Mouse (Mus musculus) liver, embryonic 14.5 days (tissue): ENCODE results near the gene Nudt17.
A peak's percentile ranks its signal among the peaks of the same experiment; 100 is the strongest.
"Not testable (repeated sequence)": the region's sequence is repeated elsewhere in the genome, so short reads cannot be mapped to it uniquely, and the experiment has no call there.

Source experiments
- CTCF ChIP-seq: IDR thresholded peaks from 2 replicates; pipeline ENCODE4 v1.5.1; 2016; ENCODE audit warnings: antibody characterized with exemption, low read depth, control low read depth
- EP300 ChIP-seq: IDR thresholded peaks from 2 replicates; pipeline ENCODE4 v1.6.1; 2016; ENCODE audit warnings: antibody characterized with exemption, low read depth

DNA sequence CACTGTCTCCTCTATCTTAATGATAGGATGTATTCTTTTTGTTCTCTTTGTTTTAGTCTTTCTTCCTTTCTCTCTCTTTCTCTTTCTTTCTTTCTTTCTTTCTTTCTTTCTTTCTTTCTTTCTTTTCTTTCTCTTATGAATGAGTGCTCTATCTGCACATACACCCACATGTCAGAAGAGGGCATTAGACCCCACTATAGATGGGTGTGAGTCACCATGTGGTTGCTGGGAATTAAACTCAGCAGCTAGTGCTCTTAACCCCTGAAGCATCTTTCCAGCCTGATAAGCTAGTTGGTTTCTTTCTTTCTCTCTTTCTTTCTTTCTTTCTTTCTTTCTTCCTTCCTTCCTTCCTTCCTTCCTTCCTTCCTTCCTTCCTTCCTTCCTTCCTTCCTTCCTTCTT, 31.9 kb upstream of the Nudt17 start:
- peak; percentile 21; the same call in 1 of the 2 replicates for TF ChIP-seq CTCF
- TF ChIP-seq EP300, result not testable (repeated sequence)
